Mouse (Mus musculus): ENCODE measurements at regions not wholly inside any gene's neighbourhood (a gene's known extent, or its start where the extent isn't known, plus 50 kb on each side); places are given as distances from the start of the nearest gene placed in this dataset.
A peak's percentile ranks its signal among the peaks of the same experiment; 100 is the strongest.
"Not testable (repeated sequence)": the region's sequence is repeated elsewhere in the genome, so short reads cannot be mapped to it uniquely, and the experiment has no call there.

DNA sequence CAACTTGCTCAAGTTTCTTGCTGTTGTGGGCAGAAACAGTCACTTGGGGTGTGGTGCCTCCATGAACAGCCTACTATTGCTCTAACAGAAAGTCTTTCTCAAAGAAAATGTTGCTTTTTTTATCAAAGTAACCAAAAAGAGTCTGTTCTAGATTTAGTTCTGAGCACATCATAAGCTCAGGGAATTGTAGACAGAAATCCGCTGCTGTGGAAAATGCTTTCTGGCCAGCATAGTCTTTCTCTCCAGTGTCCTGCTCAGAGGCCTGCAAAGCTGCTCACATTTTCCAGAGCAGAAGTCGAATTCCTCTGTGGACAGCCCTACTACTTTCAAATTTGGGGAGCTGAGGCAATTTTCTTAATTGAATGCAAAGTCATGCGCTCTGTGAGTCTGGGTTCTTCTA is 63.3 kb upstream of the Xcl1 start:
- Histone ChIP-seq H3K9me3 (replicated peaks; ENCODE audit: control insufficient read depth, low read length) (no peaks in the 10 kb centered on the region), H3K27me3 (ENCODE audit: control insufficient read depth, insufficient read depth, low read length) (no peaks in the 10 kb centered on the region), H3K27ac (ENCODE audit: low read depth) (no peak overlapping the region), H3K4me2 (ENCODE audit: low read depth, low read length) (no peak overlapping the region), H3K36me3 (replicated peaks; ENCODE audit: control insufficient read depth, insufficient read depth, low read length) (no peaks in the 10 kb centered on the region), H3K4me1 (ENCODE audit: control insufficient read depth, insufficient read depth) (peaks cover 7% of the 10 kb centered on the region), H3K9ac (replicated peaks; ENCODE audit: low read depth, low read length) (no peak overlapping the region), H3K4me3 (ENCODE audit: low read depth, low read length) (no peak overlapping the region)
- ATAC-seq (ENCODE audit: insufficient read depth, low read depth) (no peak), DNase-seq (ENCODE audit: low spot score) (no peak)
- 78% methylated on average over 3 of the region's 3 CpGs for WGBS
- TF ChIP-seq CTCF (IDR thresholded peaks at IDR 0.05; ENCODE audit: low read depth) (no peak), EP300 (IDR thresholded peaks at IDR 0.05; ENCODE audit: low read depth) (no peak)

DNA sequence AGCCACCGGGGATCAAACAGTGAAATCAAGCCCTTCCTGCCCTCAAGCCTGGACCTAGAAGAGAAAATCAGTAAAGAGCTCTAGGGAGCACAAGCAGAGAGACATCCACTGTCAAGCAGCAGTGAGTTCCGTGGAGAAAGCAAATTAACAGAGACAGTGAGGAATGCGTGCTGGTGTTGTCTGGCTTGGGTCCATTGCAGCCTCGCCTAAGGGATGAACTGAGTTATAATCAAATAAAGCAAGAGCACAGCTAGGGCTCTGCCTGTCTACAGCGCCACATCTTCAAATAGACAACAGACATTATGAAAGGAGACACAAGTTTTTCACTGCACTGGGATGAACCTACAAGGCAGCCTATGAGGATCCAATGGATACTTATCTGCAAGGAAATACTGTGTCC is 62.3 kb upstream of the Xcl1 start:
- DNase-seq (ENCODE audit: low spot score), result no peak
- Histone ChIP-seq H3K4me2 (ENCODE audit: low read depth, low read length) (no peak overlapping the region), H3K27me3 (ENCODE audit: control insufficient read depth, insufficient read depth, low read length) (no peaks in the 10 kb centered on the region), H3K27ac (ENCODE audit: low read depth) (no peak overlapping the region), H3K4me3 (ENCODE audit: low read depth, low read length) (no peak overlapping the region), H3K9me3 (replicated peaks; ENCODE audit: control insufficient read depth, low read length) (no peaks in the 10 kb centered on the region), H3K36me3 (replicated peaks; ENCODE audit: control insufficient read depth, insufficient read depth, low read length) (no peaks in the 10 kb centered on the region), H3K4me1 (ENCODE audit: control insufficient read depth, insufficient read depth) (peaks cover 14% of the 10 kb centered on the region), H3K9ac (replicated peaks; ENCODE audit: low read depth, low read length) (no peak overlapping the region)
- ATAC-seq (ENCODE audit: insufficient read depth, low read depth), result no peak
- TF ChIP-seq EP300 (IDR thresholded peaks at IDR 0.05; ENCODE audit: low read depth), result no peak
- no peak for TF ChIP-seq CTCF (IDR thresholded peaks at IDR 0.05; ENCODE audit: low read depth)
- 34% methylated on average over 5 of the region's 5 CpGs for WGBS

DNA sequence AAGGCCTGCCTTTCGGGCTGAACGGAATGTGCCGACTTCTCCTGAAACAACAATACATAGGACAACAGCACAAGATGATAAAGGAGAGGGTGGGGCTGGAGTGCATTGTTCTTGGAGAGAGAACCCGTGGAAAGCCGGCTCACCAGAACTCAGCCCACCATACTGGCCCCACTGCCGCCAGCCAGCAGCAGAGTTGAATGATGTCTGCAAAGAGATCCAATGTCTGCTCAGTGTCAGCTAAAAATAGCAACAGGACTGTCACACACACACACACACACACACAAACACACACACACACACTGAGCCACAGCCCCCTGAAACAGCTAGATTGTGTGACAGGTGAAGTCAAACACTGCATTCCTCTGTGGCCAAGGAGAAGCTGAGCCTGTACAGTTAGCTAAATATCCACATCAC is 58.9 kb upstream of the Xcl1 start:
- Histone ChIP-seq H3K9ac (replicated peaks; ENCODE audit: low read depth, low read length) (no peak overlapping the region), H3K4me2 (ENCODE audit: low read depth, low read length) (no peak overlapping the region), H3K27me3 (ENCODE audit: control insufficient read depth, insufficient read depth, low read length) (no peaks in the 10 kb centered on the region), H3K9me3 (replicated peaks; ENCODE audit: control insufficient read depth, low read length) (no peaks in the 10 kb centered on the region), H3K4me1 (ENCODE audit: control insufficient read depth, insufficient read depth) (peaks cover 14% of the 10 kb centered on the region), H3K4me3 (ENCODE audit: low read depth, low read length) (no peak overlapping the region; the same call in 1 of the 2 replicates), H3K36me3 (replicated peaks; ENCODE audit: control insufficient read depth, insufficient read depth, low read length) (no peaks in the 10 kb centered on the region), H3K27ac (ENCODE audit: low read depth) (peak overlapping the region; percentile 47)
- no peak; the same call in 1 of the 2 replicates for TF ChIP-seq EP300 (IDR thresholded peaks at IDR 0.05; ENCODE audit: low read depth)
- TF ChIP-seq CTCF (IDR thresholded peaks at IDR 0.05; ENCODE audit: low read depth), result no peak
- 8% methylated on average over 6 of the region's 6 CpGs for WGBS
- ATAC-seq (ENCODE audit: insufficient read depth, low read depth) (peak; percentile 83), DNase-seq (ENCODE audit: low spot score) (peak; percentile 63)

DNA sequence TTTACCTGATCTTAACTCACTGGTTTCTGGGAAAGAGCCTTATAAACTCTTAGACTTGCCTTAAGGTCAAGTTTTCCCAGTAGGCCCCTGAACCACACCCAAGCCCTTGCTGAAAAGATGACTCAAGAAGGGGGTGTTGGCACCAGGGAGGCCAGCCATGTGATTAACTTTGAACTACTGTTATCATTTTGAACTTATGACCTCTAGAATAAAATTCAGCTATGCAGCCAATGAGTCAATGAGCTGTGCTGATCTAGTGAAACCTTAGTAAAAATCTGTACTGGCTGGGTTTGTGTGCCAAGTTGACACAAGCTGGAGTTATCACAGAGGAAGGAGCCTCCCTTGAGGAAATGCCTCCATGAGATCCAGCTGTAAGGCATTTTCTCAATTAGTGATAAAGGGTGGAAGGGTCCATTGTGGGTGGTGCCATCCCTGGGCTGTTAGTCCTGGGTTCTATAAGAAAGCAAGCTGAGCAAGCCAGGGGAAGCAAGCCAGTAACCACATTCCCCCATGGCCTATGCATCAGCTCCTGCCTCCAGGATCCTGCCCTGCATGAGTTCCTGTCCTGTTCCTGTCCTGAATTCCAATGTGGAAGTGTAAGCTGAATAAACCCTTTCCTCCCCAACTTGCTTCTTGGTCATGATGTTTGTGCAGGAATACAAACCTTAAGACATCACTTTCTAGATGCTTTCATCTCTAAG is 58.0 kb upstream of the Xcl1 start:
- peak; percentile 34 for ATAC-seq (ENCODE audit: insufficient read depth, low read depth)
- not testable (repeated sequence) for H3K9ac ChIP-seq (replicated peaks; ENCODE audit: low read depth, low read length); H3K4me2 ChIP-seq (ENCODE audit: low read depth, low read length); H3K36me3 ChIP-seq (replicated peaks; ENCODE audit: control insufficient read depth, insufficient read depth, low read length); H3K27me3 ChIP-seq (ENCODE audit: control insufficient read depth, insufficient read depth, low read length); H3K9me3 ChIP-seq (replicated peaks; ENCODE audit: control insufficient read depth, low read length); H3K4me3 ChIP-seq (ENCODE audit: low read depth, low read length)
- DNase-seq (ENCODE audit: low spot score), result peak; percentile 65
- peaks cover 14% of the 10 kb centered on the region for H3K4me1 ChIP-seq (ENCODE audit: control insufficient read depth, insufficient read depth)
- peak overlapping the region; percentile 47; the same call in 1 of the 2 replicates for H3K27ac ChIP-seq (ENCODE audit: low read depth)

GRCm38 (mm10) chr1:164988982-164989381 is 53.7 kb upstream of the Xcl1 start:
- TF ChIP-seq EP300 (IDR thresholded peaks at IDR 0.05; ENCODE audit: low read depth), result no peak
- no peak for TF ChIP-seq CTCF (IDR thresholded peaks at IDR 0.05; ENCODE audit: low read depth)

GRCm38 (mm10) chr1:164988191-164988590 is 52.9 kb upstream of the Xcl1 start:
- DNase-seq (ENCODE audit: low spot score) (no peak), ATAC-seq (ENCODE audit: insufficient read depth, low read depth) (no peak)
- Histone ChIP-seq H3K4me3 (ENCODE audit: low read depth, low read length) (no peak overlapping the region), H3K36me3 (replicated peaks; ENCODE audit: control insufficient read depth, insufficient read depth, low read length) (no peaks in the 10 kb centered on the region), H3K27me3 (ENCODE audit: control insufficient read depth, insufficient read depth, low read length) (no peaks in the 10 kb centered on the region), H3K9me3 (replicated peaks; ENCODE audit: control insufficient read depth, low read length) (no peaks in the 10 kb centered on the region), H3K4me2 (ENCODE audit: low read depth, low read length) (no peak overlapping the region), H3K4me1 (ENCODE audit: control insufficient read depth, insufficient read depth) (0 out of 2 replicates have a peak, but pooled peaks cover 5% of the 10 kb centered on the region), H3K27ac (ENCODE audit: low read depth) (no peak overlapping the region), H3K9ac (replicated peaks; ENCODE audit: low read depth, low read length) (no peak overlapping the region)
- TF ChIP-seq CTCF (IDR thresholded peaks at IDR 0.05; ENCODE audit: low read depth), result no peak
- 83% methylated on average over 3 of the region's 3 CpGs for WGBS

More at GRCm38 (mm10) chr1:164988982-164989381, 53.7 kb upstream of the Xcl1 start:
- no peak overlapping the region for H3K4me3 ChIP-seq (ENCODE audit: low read depth, low read length)
- H3K27ac ChIP-seq (ENCODE audit: low read depth), result no peak overlapping the region
- H3K4me1 ChIP-seq (ENCODE audit: control insufficient read depth, insufficient read depth), result peaks cover 11% of the 10 kb centered on the region
- no peaks in the 10 kb centered on the region for H3K9me3 ChIP-seq (replicated peaks; ENCODE audit: control insufficient read depth, low read length)
- H3K4me2 ChIP-seq (ENCODE audit: low read depth, low read length), result no peak overlapping the region
- DNase-seq (ENCODE audit: low spot score), result no peak
- WGBS, result 87% methylated on average over 1 of the region's 1 CpGs
- no peaks in the 10 kb centered on the region for H3K36me3 ChIP-seq (replicated peaks; ENCODE audit: control insufficient read depth, insufficient read depth, low read length)
- H3K9ac ChIP-seq (replicated peaks; ENCODE audit: low read depth, low read length), result no peak overlapping the region
- ATAC-seq (ENCODE audit: insufficient read depth, low read depth), result no peak
- H3K27me3 ChIP-seq (ENCODE audit: control insufficient read depth, insufficient read depth, low read length), result no peaks in the 10 kb centered on the region

DNA sequence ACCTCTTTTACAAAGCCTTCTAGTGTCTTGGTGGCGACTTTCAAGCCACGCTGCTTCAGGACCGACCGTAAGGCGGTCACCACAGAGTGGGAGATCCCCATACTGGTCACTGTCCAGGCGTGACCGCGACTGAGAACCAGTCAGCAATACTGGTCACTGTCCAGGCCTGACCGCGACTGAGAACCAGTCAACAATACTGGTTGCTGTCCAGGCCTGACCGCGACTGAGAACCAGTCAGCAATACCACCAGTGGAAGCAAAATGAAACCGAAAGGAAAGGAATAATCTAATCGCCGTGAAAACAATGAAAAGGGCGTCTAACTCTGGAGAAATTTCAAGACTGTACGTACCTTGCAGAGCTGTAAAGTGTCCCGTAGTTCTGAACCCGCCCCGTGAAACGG is 50.2 kb upstream of the Xcl1 start:
- 96% methylated on average over 21 of the region's 21 CpGs for WGBS
- H3K27me3 ChIP-seq (ENCODE audit: control insufficient read depth, insufficient read depth, low read length); H3K9ac ChIP-seq (replicated peaks; ENCODE audit: low read depth, low read length); ATAC-seq (ENCODE audit: insufficient read depth, low read depth); H3K4me3 ChIP-seq (ENCODE audit: low read depth, low read length); H3K4me2 ChIP-seq (ENCODE audit: low read depth, low read length); H3K27ac ChIP-seq (ENCODE audit: low read depth); H3K36me3 ChIP-seq (replicated peaks; ENCODE audit: control insufficient read depth, insufficient read depth, low read length); H3K4me1 ChIP-seq (ENCODE audit: control insufficient read depth, insufficient read depth); DNase-seq (ENCODE audit: low spot score); H3K9me3 ChIP-seq (replicated peaks; ENCODE audit: control insufficient read depth, low read length): not testable (repeated sequence)

Measured in heart, postnatal 0 days (tissue).